Mouse (Mus musculus): ENCODE measurements at regions not wholly inside any gene's neighbourhood (a gene's known extent, or its start where the extent isn't known, plus 50 kb on each side); places are given as distances from the start of the nearest gene placed in this dataset.

DNA sequence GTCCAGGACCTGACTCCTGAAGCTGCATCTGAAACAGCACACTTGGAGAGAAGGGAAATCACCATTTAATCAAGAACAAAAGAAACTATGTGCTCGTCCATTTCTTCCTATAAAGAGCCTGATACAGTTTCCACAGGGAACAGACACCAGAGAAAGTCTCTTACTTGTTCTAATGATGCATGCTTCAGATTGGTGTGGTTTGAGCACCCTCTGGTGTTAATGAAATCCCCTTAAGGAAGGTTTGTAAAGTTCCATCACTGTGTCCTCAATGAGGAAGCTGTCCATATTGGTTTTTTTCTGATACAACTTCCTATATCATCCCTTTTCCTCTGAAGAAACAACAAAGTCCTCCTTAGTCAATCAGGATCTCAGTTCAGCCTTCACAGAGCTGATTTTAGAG lies 591.2 kb downstream of the Adam6a start:
- no peak for TF ChIP-seq CTCF (IDR thresholded peaks at IDR 0.05; ENCODE audit: low read depth)
- TF ChIP-seq EP300 (IDR thresholded peaks at IDR 0.05; ENCODE audit: low read depth): no peak
